Mouse (Mus musculus) erythroblast, embryonic 14.5 days (primary cell): ENCODE measurements around the gene Lmnb2.

Experiments used
- GATA1 ChIP-seq: IDR thresholded peaks from 2 replicates; pipeline ENCODE4 v1.6.1; 2012; ENCODE audit warnings: low read length, inconsistent platforms, mixed read lengths
- TAL1 ChIP-seq: IDR thresholded peaks from 3 replicates; pipeline ENCODE4 v1.6.1; 2012; ENCODE audit warnings: low read length, inconsistent platforms, mixed read lengths

GRCm38 (mm10) chr10:80911891-80912290 is 6.2 kb downstream of the Lmnb2 start:
- no peak for TF ChIP-seq TAL1
- TF ChIP-seq GATA1 = no peak
